Mouse (Mus musculus): ENCODE measurements around the gene Rnase2b. TPM values are rescaled to one million over a fixed set of nuclear protein-coding genes. Genes with fewer than 3 reads are reported as not detected.
"Not testable (repeated sequence)": the region's sequence is repeated elsewhere in the genome, so short reads cannot be mapped to it uniquely, and the experiment has no call there.

Rnase2b gene
- polyA plus RNA-seq, 1 experiment from 2014 or later: not detected

GRCm38 (mm10) chr14:51157072-51157471, 5.0 kb upstream of the Rnase2b start:
- Histone ChIP-seq H3K4me1 (no peaks in the 10 kb centered on the region), H3K4me2 (replicated peaks) (no peak overlapping the region), H3K9ac (no peak overlapping the region), H3K4me3 (no peak overlapping the region), H3K36me3 (no peaks in the 10 kb centered on the region), H3K27ac (no peak overlapping the region), H3K9me3 (no peaks in the 10 kb centered on the region), H3K27me3 (no peaks in the 10 kb centered on the region)
- WGBS: 94% methylated on average over 1 of the region's 1 CpGs
- no peak for ATAC-seq (ENCODE audit: low FRiP score, low read depth)

- H3K4me3 ChIP-seq; H3K9ac ChIP-seq; H3K27ac ChIP-seq; H3K27me3 ChIP-seq; ATAC-seq (ENCODE audit: low FRiP score, low read depth); H3K9me3 ChIP-seq; H3K4me1 ChIP-seq; H3K4me2 ChIP-seq (replicated peaks); H3K36me3 ChIP-seq: not testable (repeated sequence)
- 62% methylated on average over 6 of the region's 6 CpGs for WGBS
Measured at GRCm38 (mm10) chr14:51163323-51163722, 1.3 kb downstream of the Rnase2b start.

- no peaks in the 10 kb centered on the region for H3K9me3 ChIP-seq
- H3K27me3 ChIP-seq: no peaks in the 10 kb centered on the region
- no peaks in the 10 kb centered on the region for H3K4me1 ChIP-seq
- WGBS: 92% methylated on average over 1 of the region's 1 CpGs
- H3K36me3 ChIP-seq: no peaks in the 10 kb centered on the region
- no peak overlapping the region for H3K4me3 ChIP-seq
- no peak overlapping the region for H3K4me2 ChIP-seq (replicated peaks)
- no peak overlapping the region for H3K9ac ChIP-seq
- no peak overlapping the region for H3K27ac ChIP-seq
- ATAC-seq (ENCODE audit: low FRiP score, low read depth): no peak
Measured at GRCm38 (mm10) chr14:51165435-51165834, 3.4 kb downstream of the Rnase2b start.

- H3K36me3 ChIP-seq: no peaks in the 10 kb centered on the region
- H3K27ac ChIP-seq: no peak overlapping the region
- no peaks in the 10 kb centered on the region for H3K27me3 ChIP-seq
- H3K4me2 ChIP-seq (replicated peaks): no peak overlapping the region
- H3K4me3 ChIP-seq: no peak overlapping the region
- ATAC-seq (ENCODE audit: low FRiP score, low read depth): no peak; the same call in 1 of the 2 replicates
- H3K9me3 ChIP-seq: no peaks in the 10 kb centered on the region
- no peak overlapping the region for H3K9ac ChIP-seq
- no peaks in the 10 kb centered on the region for H3K4me1 ChIP-seq
Measured at GRCm38 (mm10) chr14:51166068-51166467, 4.0 kb downstream of the Rnase2b start.

- H3K27ac ChIP-seq; H3K9me3 ChIP-seq; H3K4me2 ChIP-seq (replicated peaks); H3K9ac ChIP-seq; H3K4me1 ChIP-seq; ATAC-seq (ENCODE audit: low FRiP score, low read depth); H3K4me3 ChIP-seq; H3K27me3 ChIP-seq; H3K36me3 ChIP-seq: not testable (repeated sequence)
- 35% methylated on average over 9 of the region's 9 CpGs for WGBS
Measured at GRCm38 (mm10) chr14:51172095-51172865, 10.2 kb downstream of the Rnase2b start.

- H3K36me3 ChIP-seq; H3K9me3 ChIP-seq; H3K27ac ChIP-seq; H3K4me2 ChIP-seq (replicated peaks); H3K4me1 ChIP-seq; H3K4me3 ChIP-seq; ATAC-seq (ENCODE audit: low FRiP score, low read depth); H3K9ac ChIP-seq; H3K27me3 ChIP-seq: not testable (repeated sequence)
- 54% methylated on average over 4 of the region's 4 CpGs for WGBS
Measured at GRCm38 (mm10) chr14:51172947-51173346, 10.9 kb downstream of the Rnase2b start.

GRCm38 (mm10) chr14:51173843-51174242, 11.8 kb downstream of the Rnase2b start:
- no peaks in the 10 kb centered on the region for H3K36me3 ChIP-seq
- no peak for ATAC-seq (ENCODE audit: low FRiP score, low read depth)
- no peaks in the 10 kb centered on the region for H3K9me3 ChIP-seq
- no peaks in the 10 kb centered on the region for H3K4me1 ChIP-seq
- H3K4me2 ChIP-seq (replicated peaks): no peak overlapping the region
- H3K4me3 ChIP-seq: no peak overlapping the region
- H3K27me3 ChIP-seq: no peaks in the 10 kb centered on the region
- 64% methylated on average over 4 of the region's 4 CpGs for WGBS
- no peak overlapping the region for H3K9ac ChIP-seq
- no peak overlapping the region for H3K27ac ChIP-seq

- not testable (repeated sequence) for H3K4me3 ChIP-seq; H3K27me3 ChIP-seq; H3K27ac ChIP-seq; H3K4me2 ChIP-seq (replicated peaks); H3K9me3 ChIP-seq; H3K4me1 ChIP-seq; H3K36me3 ChIP-seq; H3K9ac ChIP-seq; ATAC-seq (ENCODE audit: low FRiP score, low read depth)
- 71% methylated on average over 2 of the region's 2 CpGs for WGBS
Measured at GRCm38 (mm10) chr14:51181051-51181450, 19.0 kb downstream of the Rnase2b start.

DNA sequence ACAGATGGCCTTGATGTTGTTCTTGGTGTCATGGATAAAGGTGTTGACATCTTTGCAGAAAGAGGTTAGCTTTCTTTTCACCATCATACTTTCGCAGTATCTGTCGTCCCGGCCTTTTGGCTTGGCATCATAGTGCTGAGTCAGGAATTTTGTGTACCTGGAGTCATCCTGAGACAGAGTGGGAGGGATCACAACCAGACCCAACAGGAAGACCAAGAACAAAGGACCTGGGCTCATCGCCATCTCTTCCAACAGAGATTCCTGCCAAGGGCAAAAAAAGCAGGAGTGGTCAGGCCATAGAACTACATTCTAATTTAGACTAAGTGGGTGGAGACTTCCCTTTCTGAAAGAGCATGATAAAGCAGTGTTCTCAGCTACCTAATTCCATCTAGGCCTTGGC, 33.6 kb downstream of the Rnase2b start:
- no peaks in the 10 kb centered on the region for H3K4me1 ChIP-seq
- no peaks in the 10 kb centered on the region for H3K27me3 ChIP-seq
- H3K27ac ChIP-seq: no peak overlapping the region
- ATAC-seq (ENCODE audit: low FRiP score, low read depth): no peak
- no peaks in the 10 kb centered on the region for H3K36me3 ChIP-seq
- no peak overlapping the region for H3K9ac ChIP-seq
- H3K4me2 ChIP-seq (replicated peaks): no peak overlapping the region
- H3K9me3 ChIP-seq: no peaks in the 10 kb centered on the region
- WGBS: 86% methylated on average over 4 of the region's 4 CpGs
- no peak overlapping the region for H3K4me3 ChIP-seq

DNA sequence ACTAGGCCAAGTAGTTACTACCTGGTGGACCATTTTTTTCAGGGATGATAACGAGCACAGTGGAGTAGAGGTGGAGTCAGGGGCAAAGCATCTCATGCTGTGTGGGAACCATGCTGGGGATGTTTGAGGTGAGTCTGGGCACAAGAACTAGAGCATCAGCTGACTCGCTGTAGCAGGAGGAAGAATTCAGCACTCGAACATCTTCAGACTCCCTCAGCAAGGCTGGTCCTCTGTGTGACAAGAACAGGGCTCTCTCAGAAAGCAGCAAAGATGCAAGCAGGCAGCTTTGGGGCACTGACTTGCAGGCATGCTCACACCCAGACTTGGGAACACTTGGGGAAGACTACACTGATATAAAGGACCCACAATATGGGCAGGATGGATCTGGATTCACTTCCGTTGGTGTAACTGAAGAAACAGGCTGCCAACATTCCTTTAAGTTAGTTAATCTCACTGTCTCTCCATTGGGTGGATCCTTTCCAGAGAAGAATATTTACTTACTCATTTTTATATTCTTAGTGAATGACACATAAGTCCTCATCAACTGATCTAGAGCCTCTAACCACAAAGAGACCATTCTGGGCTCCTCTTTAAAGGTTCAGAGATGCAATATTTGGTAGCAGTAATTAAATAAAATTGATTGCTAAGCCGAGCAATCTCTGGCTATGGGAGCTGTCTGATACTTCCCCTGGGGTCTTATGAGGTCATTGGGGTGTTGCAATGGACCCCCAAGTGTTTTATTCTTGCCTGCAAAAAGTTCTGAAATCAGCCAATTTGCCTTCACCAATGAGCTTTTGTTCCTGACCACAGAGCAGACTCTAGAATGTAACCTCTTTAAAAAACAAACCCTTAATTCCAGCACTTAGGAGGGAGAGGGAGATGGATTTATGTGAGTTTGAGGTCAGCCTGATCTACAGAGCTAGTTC, 37.3 kb downstream of the Rnase2b start, which contains the start of gene Ang2:
Ang2 (minus strand) TSS at position 51 of the 926 bp plus-strand sequence.
- no peak for ATAC-seq (ENCODE audit: low FRiP score, low read depth)
- Histone ChIP-seq H3K4me3 (no peak within 1 kb of the TSS), H3K9ac (no peak within 1 kb of the TSS), H3K36me3 (no peaks in the 10 kb centered on the region), H3K27me3 (no peaks in the 10 kb centered on the region), H3K4me2 (replicated peaks) (no peak within 1 kb of the TSS), H3K4me1 (no peaks in the 10 kb centered on the region), H3K9me3 (no peaks in the 10 kb centered on the region), H3K27ac (no peak within 1 kb of the TSS)
- 71% methylated on average over 5 of the region's 5 CpGs for WGBS

DNA sequence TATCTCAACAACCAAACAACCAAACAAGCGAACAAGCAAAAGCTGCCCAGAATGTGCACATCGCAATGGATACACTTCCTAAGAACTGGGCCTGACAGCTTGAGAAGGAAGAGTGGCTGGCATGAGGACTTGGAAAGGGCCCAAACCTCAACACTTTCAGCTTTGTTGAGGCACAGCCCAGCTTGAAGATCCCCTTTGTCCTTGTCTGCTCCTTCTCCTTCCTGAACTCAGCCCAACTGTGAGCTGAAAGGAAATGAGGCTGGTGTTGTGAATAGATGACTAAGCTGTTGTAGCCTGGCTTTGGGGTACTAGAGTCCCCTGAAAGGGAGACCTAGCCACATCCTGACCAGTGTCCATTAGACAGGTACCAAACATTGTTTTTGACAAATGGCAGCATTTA, 38.0 kb downstream of the Rnase2b start:
- Histone ChIP-seq H3K4me3 (no peak overlapping the region), H3K27me3 (no peaks in the 10 kb centered on the region), H3K4me2 (replicated peaks) (no peak overlapping the region), H3K9ac (no peak overlapping the region), H3K9me3 (no peaks in the 10 kb centered on the region), H3K4me1 (no peaks in the 10 kb centered on the region), H3K27ac (no peak overlapping the region), H3K36me3 (no peaks in the 10 kb centered on the region)
- no peak for ATAC-seq (ENCODE audit: low FRiP score, low read depth)
- 95% methylated on average over 2 of the region's 2 CpGs for WGBS

DNA sequence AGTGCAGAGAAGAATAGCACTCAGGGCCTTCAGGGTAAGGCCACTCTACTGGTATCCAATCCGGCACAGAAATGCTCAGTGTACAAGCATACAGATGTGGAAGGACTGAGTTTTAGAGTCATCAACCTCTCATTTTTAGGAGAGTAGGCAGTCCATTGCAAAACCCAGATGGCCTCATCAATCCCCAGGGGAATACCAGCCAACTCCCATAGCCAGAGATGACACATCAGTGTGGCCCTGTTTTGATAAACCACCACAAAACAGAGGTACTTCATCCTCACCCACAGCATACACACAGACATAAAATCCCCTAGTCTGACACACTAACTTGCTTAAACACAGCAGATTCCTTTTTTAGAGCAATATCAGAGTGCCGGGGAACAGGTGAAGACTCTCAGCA, 38.4 kb downstream of the Rnase2b start:
- no peak overlapping the region for H3K4me3 ChIP-seq
- H3K27ac ChIP-seq: no peak overlapping the region
- 92% methylated on average over 2 of the region's 2 CpGs for WGBS
- ATAC-seq (ENCODE audit: low FRiP score, low read depth): no peak
- H3K9ac ChIP-seq: no peak overlapping the region
- no peaks in the 10 kb centered on the region for H3K4me1 ChIP-seq
- no peak overlapping the region for H3K4me2 ChIP-seq (replicated peaks)
- H3K9me3 ChIP-seq: no peaks in the 10 kb centered on the region
- no peaks in the 10 kb centered on the region for H3K36me3 ChIP-seq
- no peaks in the 10 kb centered on the region for H3K27me3 ChIP-seq

Measured in limb, embryonic 13.5 days (tissue).